Mouse (Mus musculus): ENCODE results near the gene Lrrc59. TPM values are rescaled to one million over a fixed set of nuclear protein-coding genes. Genes with fewer than 3 reads are reported as not detected.
A peak's percentile ranks its signal among the peaks of the same experiment; 100 is the strongest.

Gene Lrrc59
- polyA plus RNA-seq, 1 experiment, result 85.5 TPM

DNA sequence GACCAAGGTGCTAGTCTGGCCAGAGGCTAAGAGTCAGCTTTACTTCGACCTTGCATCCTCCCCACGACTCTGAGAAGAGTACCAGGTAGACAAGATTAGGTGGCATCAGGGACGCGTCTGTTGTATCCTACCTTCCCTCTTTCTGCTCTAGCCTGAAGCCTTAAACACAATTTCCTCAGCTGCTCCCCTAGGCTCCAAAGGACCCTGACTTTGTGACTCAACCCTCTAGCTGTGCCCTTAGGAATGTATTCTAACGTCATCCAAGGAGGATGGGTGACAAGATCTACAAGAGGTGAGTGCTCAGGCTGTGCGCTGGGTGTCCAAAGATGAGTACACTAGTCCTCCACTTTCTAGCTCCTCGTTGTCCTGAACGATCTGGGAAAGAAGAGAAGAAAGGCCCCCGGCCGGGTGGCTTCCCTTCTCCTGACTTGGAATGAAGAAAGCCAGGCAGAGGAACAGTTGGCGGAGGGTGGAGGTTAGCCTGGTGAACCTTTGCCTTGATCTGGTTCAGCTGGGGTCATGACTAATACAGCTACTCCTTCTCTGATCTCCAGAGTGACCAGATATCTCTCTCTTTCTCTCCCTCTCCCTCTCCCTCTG lies 27.1 kb upstream of the Lrrc59 start:
- H3K4me3 ChIP-seq (replicated peaks), result peak overlapping the region; percentile 92
- H3K4me1 ChIP-seq, result peaks cover 34% of the 10 kb centered on the region

DNA sequence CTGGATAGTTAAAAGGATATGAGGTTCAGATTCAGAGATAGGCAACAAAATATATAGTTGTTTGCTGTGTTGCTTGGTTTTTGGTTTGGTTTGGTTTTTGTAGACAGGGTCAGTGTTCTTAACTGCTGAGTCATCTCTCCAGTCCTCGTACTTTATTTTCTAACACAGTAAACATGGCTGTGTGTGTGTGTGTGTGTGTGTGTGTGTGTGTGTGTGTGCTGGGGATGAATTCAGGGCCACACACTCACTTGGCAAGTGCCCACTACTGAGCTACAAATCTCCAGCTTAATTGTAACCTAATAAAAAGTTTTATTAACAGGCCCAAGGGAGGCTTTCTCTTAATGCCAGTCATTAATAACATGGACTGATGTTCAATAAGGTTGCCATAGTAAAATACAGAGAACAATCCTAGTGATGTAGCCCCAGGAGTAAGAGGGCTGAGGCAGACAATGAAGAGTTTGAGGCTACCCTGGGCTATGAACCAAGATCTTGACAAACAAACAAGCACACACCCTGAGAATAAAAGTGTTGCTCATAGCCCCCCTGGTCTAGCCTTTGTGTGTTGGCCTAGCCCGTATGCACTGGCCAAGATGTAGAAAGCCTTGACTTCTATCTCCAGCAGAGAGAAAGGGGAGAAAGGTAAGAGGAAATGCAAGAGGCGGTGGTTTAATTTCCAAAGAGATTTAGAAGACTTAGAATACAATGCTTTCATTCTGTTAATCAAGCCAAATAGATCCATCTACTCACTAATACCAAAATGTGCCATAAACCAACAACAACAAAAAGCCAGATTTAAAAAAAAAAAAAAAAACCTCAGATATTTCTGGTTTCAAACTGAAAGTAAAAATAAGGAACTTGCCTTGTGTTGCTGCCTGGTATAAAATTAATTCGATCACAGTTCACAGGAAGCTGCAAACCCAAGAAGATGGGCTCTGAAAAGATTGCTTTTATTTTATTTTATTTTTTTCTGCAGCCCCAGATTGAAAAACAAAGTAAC lies 18.5 kb upstream of the Lrrc59 start:
- TF ChIP-seq FLI1 (IDR thresholded peaks at IDR 0.05; ENCODE audit: low read length), result no peak
- no peak for TF ChIP-seq GATA1 (IDR thresholded peaks at IDR 0.05; ENCODE audit: borderline replicate concordance, low read length)
- peaks cover 4% of the 10 kb centered on the region for H3K9me3 ChIP-seq
- H3K4me1 ChIP-seq, result peaks cover 26% of the 10 kb centered on the region
- peaks cover 12% of the 10 kb centered on the region for H3K27me3 ChIP-seq (replicated peaks)
- H3K4me3 ChIP-seq (replicated peaks), result peak overlapping the region; percentile 18
- H3K36me3 ChIP-seq (replicated peaks; ENCODE audit: low read length), result no peaks in the 10 kb centered on the region

More for the DNA sequence above, 27.1 kb upstream of the Lrrc59 start:
- no peaks in the 10 kb centered on the region for H3K9me3 ChIP-seq
- peaks cover 6% of the 10 kb centered on the region for H3K27me3 ChIP-seq (replicated peaks)
- H3K36me3 ChIP-seq (replicated peaks; ENCODE audit: low read length), result no peaks in the 10 kb centered on the region
- TF ChIP-seq FLI1 (IDR thresholded peaks at IDR 0.05; ENCODE audit: low read length) (no peak), GATA1 (IDR thresholded peaks at IDR 0.05; ENCODE audit: borderline replicate concordance, low read length) (no peak)

DNA sequence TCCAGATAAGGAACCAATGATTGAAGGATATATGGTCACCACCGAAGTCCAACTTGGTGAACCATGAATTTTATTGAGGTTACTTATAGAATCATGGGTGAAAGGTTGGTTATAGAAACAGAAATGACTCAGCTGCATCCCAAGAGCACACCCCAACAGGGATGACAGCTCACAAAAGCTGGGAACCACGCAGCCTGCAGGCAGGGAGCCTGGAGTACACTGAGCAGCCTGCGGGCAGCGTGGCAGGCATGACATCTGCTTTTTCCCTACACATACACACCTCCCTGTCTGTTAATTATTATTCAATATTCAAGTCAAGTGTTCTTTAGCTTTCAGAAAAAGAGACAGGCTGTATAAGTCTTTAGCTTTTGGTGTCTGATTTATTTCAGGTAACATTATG lies 15.0 kb upstream of the Lrrc59 start:
- H3K4me1 ChIP-seq, result peaks cover 26% of the 10 kb centered on the region
- H3K4me3 ChIP-seq (replicated peaks), result no peak overlapping the region
- TF ChIP-seq FLI1 (IDR thresholded peaks at IDR 0.05; ENCODE audit: low read length), result no peak
- TF ChIP-seq GATA1 (IDR thresholded peaks at IDR 0.05; ENCODE audit: borderline replicate concordance, low read length), result no peak
- peaks cover 19% of the 10 kb centered on the region for H3K27me3 ChIP-seq (replicated peaks)
- H3K9me3 ChIP-seq, result peaks cover 19% of the 10 kb centered on the region
- H3K36me3 ChIP-seq (replicated peaks; ENCODE audit: low read length), result no peaks in the 10 kb centered on the region

DNA sequence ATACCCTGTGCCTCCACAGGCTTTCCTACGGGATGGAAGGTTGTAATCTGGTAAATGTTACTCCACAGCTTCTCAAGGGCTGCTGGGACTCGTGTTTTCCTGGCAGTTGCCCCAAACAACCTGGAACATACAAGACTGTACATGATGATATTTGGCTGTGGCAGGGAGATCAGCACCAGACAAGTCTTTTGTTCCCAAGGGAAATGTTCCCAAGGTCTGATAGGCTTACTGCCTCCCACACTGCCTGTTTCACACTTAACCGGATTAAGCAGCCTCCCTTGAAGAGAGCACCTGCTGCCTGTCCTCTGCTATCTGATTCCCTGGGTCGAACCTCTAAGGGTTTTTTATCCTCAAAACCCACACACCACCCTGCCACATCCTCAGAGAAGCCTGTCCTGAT lies 14.1 kb upstream of the Lrrc59 start:
- Histone ChIP-seq H3K4me3 (replicated peaks) (no peak overlapping the region), H3K36me3 (replicated peaks; ENCODE audit: low read length) (no peaks in the 10 kb centered on the region), H3K27me3 (replicated peaks) (peaks cover 19% of the 10 kb centered on the region), H3K4me1 (peaks cover 22% of the 10 kb centered on the region), H3K9me3 (peaks cover 19% of the 10 kb centered on the region)
- TF ChIP-seq GATA1 (IDR thresholded peaks at IDR 0.05; ENCODE audit: borderline replicate concordance, low read length) (no peak), FLI1 (IDR thresholded peaks at IDR 0.05; ENCODE audit: low read length) (no peak)

DNA sequence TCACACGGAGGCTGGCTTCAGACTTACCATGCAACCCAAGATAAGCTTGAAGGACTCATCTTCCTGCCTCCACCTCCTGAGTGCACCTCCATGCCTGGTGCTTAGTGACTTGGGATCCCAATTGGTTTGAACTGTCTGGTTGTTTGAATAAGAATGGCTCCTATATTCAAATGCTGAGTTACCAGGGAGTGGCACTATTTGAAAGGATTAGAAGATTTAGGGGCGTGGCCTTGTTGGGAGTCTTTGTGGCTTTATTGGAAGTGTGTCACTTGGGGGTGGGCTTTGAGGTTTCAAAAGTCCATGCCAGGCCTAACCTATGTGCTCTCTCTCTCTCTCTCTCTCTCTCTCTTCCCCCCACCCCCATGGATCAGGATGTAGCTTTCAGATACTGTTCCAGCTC lies 11.9 kb upstream of the Lrrc59 start:
- Histone ChIP-seq H3K9me3 (peaks cover 19% of the 10 kb centered on the region), H3K36me3 (replicated peaks; ENCODE audit: low read length) (no peaks in the 10 kb centered on the region), H3K27me3 (replicated peaks) (peaks cover 19% of the 10 kb centered on the region), H3K4me3 (replicated peaks) (no peak overlapping the region), H3K4me1 (peaks cover 34% of the 10 kb centered on the region)
- TF ChIP-seq GATA1 (IDR thresholded peaks at IDR 0.05; ENCODE audit: borderline replicate concordance, low read length), result no peak
- no peak for TF ChIP-seq FLI1 (IDR thresholded peaks at IDR 0.05; ENCODE audit: low read length)

- H3K4me3 ChIP-seq (replicated peaks), result no peak overlapping the region
- peaks cover 16% of the 10 kb centered on the region for H3K9me3 ChIP-seq
- peaks cover 22% of the 10 kb centered on the region for H3K4me1 ChIP-seq
- H3K27me3 ChIP-seq (replicated peaks), result peaks cover 10% of the 10 kb centered on the region
- H3K36me3 ChIP-seq (replicated peaks; ENCODE audit: low read length), result no peaks in the 10 kb centered on the region
- TF ChIP-seq FLI1 (IDR thresholded peaks at IDR 0.05; ENCODE audit: low read length) (no peak), GATA1 (IDR thresholded peaks at IDR 0.05; ENCODE audit: borderline replicate concordance, low read length) (no peak)
Observed at GRCm38 (mm10) chr11:94620766-94621457, 8.7 kb upstream of the Lrrc59 start.

DNA sequence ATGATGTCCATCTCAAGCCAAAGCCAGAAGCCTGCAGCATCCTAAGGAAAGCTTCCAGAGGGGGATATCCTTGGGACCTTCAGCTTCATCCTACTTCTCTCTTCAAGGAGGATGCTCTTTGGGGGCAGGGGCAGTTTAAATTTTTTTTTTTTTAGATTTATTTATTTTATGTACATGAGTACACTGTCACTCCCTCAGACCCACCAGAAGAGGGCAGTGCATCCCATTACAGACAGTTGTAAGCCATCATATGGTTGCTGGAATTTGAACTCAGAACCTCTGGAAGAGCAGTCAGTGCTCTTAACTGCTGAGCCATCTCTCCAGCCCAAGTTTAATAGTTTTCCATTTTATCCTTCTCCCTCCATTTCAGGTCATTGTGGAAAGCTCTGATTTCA lies 8.1 kb upstream of the Lrrc59 start:
- H3K4me3 ChIP-seq (replicated peaks), result no peak overlapping the region
- H3K9me3 ChIP-seq, result peaks cover 12% of the 10 kb centered on the region
- H3K27me3 ChIP-seq (replicated peaks), result peaks cover 7% of the 10 kb centered on the region
- no peak for TF ChIP-seq GATA1 (IDR thresholded peaks at IDR 0.05; ENCODE audit: borderline replicate concordance, low read length)
- no peak for TF ChIP-seq FLI1 (IDR thresholded peaks at IDR 0.05; ENCODE audit: low read length)
- peaks cover 22% of the 10 kb centered on the region for H3K4me1 ChIP-seq
- no peaks in the 10 kb centered on the region for H3K36me3 ChIP-seq (replicated peaks; ENCODE audit: low read length)

DNA sequence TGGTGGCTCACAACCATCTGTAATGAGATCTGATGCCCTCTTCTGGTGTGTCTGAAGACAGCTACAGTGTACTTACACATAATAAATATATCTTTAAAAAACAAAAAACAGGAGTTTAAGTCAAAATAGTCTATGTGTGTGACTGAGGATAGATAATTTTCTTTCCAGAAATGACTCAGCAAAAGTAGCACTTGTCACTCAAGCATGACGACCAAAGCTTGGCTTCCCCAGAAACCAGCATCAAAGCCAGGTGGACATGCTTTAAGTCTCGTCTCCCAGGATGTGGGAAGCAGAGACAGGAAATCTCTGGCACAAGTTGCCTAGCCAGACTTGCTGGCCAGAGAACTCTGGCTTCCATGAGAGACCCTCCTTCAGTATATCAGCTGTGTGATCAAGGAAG lies 7.4 kb upstream of the Lrrc59 start:
- H3K4me3 ChIP-seq (replicated peaks), result peak overlapping the region; percentile 85
- no peak for TF ChIP-seq FLI1 (IDR thresholded peaks at IDR 0.05; ENCODE audit: low read length)
- no peak for TF ChIP-seq GATA1 (IDR thresholded peaks at IDR 0.05; ENCODE audit: borderline replicate concordance, low read length)
- peaks cover 9% of the 10 kb centered on the region for H3K9me3 ChIP-seq

GRCm38 (mm10) chr11:94629884-94630198 lies 274 bp downstream of the Lrrc59 start:
- H3K9me3 ChIP-seq, result no peaks in the 10 kb centered on the region
- TF ChIP-seq FLI1 (IDR thresholded peaks at IDR 0.05; ENCODE audit: low read length), result no peak
- no peak for TF ChIP-seq GATA1 (IDR thresholded peaks at IDR 0.05; ENCODE audit: borderline replicate concordance, low read length)
- H3K4me3 ChIP-seq (replicated peaks), result peak overlapping the region; percentile 99
- peaks cover 33% of the 10 kb centered on the region for H3K4me1 ChIP-seq
- H3K36me3 ChIP-seq (replicated peaks; ENCODE audit: low read length), result peaks cover 38% of the 10 kb centered on the region
- H3K27me3 ChIP-seq (replicated peaks), result no peaks in the 10 kb centered on the region

More for the DNA sequence above, 7.4 kb upstream of the Lrrc59 start:
- Histone ChIP-seq H3K36me3 (replicated peaks; ENCODE audit: low read length) (no peaks in the 10 kb centered on the region), H3K27me3 (replicated peaks) (peaks cover 5% of the 10 kb centered on the region), H3K4me1 (peaks cover 22% of the 10 kb centered on the region)
